Mouse (Mus musculus) cerebellum, postnatal 25 days (tissue): ENCODE measurements around the gene Ap3s2.

Experiments
- DNase-seq, 2 experiments: peaks; one replicate each; pipeline ENCODE4 v3.0.0; 2021; ENCODE audit warnings: mixed read lengths in 2 of 2

Ap3s2 gene

GRCm38 (mm10) chr7:79842163-79842562, 78.3 kb downstream of the Ap3s2 start:
- no peak for DNase-seq

- no peak for DNase-seq
Observed at GRCm38 (mm10) chr7:79837247-79837646, 83.2 kb downstream of the Ap3s2 start.

- no peak for DNase-seq
Observed at GRCm38 (mm10) chr7:79835196-79835595, 85.3 kb downstream of the Ap3s2 start.

GRCm38 (mm10) chr7:79832980-79833379, 87.5 kb downstream of the Ap3s2 start:
- DNase-seq, result no peak

GRCm38 (mm10) chr7:79831585-79831984, 88.9 kb downstream of the Ap3s2 start:
- no peak for DNase-seq

GRCm38 (mm10) chr7:79831145-79831544, 89.3 kb downstream of the Ap3s2 start:
- no peak for DNase-seq

GRCm38 (mm10) chr7:79828341-79828740, 92.1 kb downstream of the Ap3s2 start:
- DNase-seq, result no peak
